Mouse (Mus musculus) liver, embryonic 14.5 days (tissue): ENCODE data around the gene Ctrc.

Source experiments
- CTCF ChIP-seq: IDR thresholded peaks from 2 replicates; pipeline ENCODE4 v1.5.1; 2016; ENCODE audit warnings: antibody characterized with exemption, low read depth, control low read depth
- EP300 ChIP-seq: IDR thresholded peaks from 2 replicates; pipeline ENCODE4 v1.6.1; 2016; ENCODE audit warnings: antibody characterized with exemption, low read depth

DNA sequence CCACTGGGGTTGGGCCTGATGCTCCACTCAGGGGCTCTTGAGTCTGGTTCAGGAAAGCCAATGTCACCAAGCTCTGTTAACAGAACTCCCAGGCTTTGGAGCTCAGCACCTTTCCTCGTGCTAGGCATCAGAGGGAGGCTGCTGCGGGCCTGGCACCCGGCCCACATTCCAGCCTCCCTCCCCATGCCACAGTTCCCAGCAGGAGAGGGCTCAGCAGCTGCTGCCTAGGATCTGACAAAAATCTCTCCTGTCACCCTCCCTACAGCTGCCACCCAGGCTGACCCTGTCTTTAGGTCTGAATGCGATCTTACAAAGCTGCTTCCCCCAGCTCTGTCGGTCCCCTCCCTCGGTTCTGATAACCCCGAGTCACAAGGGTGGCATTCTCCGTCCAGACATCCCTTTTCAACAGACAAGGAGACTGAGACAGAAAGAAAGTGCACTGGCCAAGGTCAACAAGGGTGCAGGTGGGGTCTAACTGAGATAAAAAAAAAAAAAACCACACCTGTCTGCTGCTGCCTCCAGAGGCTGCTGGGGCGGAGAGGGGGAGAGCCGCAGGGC lies 20.9 kb upstream of the Ctrc start:
- TF ChIP-seq CTCF (no peak), EP300 (no peak)
